Mouse (Mus musculus): ENCODE measurements at regions not wholly inside any gene's neighbourhood (a gene's known extent, or its start where the extent isn't known, plus 50 kb on each side); places are given as distances from the start of the nearest gene placed in this dataset.

GRCm38 (mm10) chr2:61389207-61389606, 189.2 kb upstream of the Tank start:
- TF ChIP-seq CTCF (IDR thresholded peaks at IDR 0.05; ENCODE audit: low read depth): no peak
- TF ChIP-seq EP300 (IDR thresholded peaks at IDR 0.05; ENCODE audit: low read depth): no peak
